Mouse (Mus musculus) left cerebral cortex, postnatal 10 days (tissue): ENCODE results near the gene Kcnh6. TPM values are rescaled to one million over a fixed set of nuclear protein-coding genes. Genes with fewer than 3 reads are reported as not detected.
A peak's percentile ranks its signal among the peaks of the same experiment; 100 is the strongest.

ENCODE experiments used
- DNase-seq, 2 experiments: peaks; one replicate each; pipeline ENCODE4 v3.0.0; 2021 to 2022; ENCODE audit warnings: low spot score in 2 of 2, mixed read lengths in 1 of 2; ENCODE audit errors: extremely low spot score in 1 of 2
- intact Hi-C: fragments of 180-260 bp; cut with DNase I; formaldehyde crosslinking; loops from one replicate; pipeline ENCODE4 v1.15.1; 2025
- total RNA-seq, 2 experiments: library from RNA; stranded (reverse); gene quantifications; 2 replicates each; pipeline ENCODE4 v1.2.3; 2021

Kcnh6 gene
- total RNA-seq: 1 to 10 TPM; 1.6 to 1.9 TPM

- DNase-seq: peak in 1 of 2 experiments; percentile 75
- intact Hi-C loops: no loop called here
Observed at GRCm38 (mm10) chr11:106007821-106008220, at the start of gene Kcnh6. Gene Kcnh6 (plus strand): TSS chr11:106008124.

- intact Hi-C loops: no loop called here
Observed at GRCm38 (mm10) chr11:105958566-105958965, 49.4 kb upstream of the Kcnh6 start.

GRCm38 (mm10) chr11:105959355-105959754, 48.6 kb upstream of the Kcnh6 start:
- peak; percentile 48 to 62 for DNase-seq
- intact Hi-C loops: no loop called here

More at GRCm38 (mm10) chr11:105958566-105958965, 49.4 kb upstream of the Kcnh6 start:
- no peak for DNase-seq

GRCm38 (mm10) chr11:105964691-105965090, 43.2 kb upstream of the Kcnh6 start:
- no peak for DNase-seq
- intact Hi-C loops: no loop called here

GRCm38 (mm10) chr11:105966288-105966687, 41.6 kb upstream of the Kcnh6 start:
- DNase-seq: no peak
- intact Hi-C loops: no loop called here

- DNase-seq: peak in 1 of 2 experiments; percentile 64
- intact Hi-C loops: no loop called here
Observed at GRCm38 (mm10) chr11:105967741-105968574, 40.0 kb upstream of the Kcnh6 start, which contains the start of gene Ace. Gene Ace (plus strand): TSS chr11:105967945.

GRCm38 (mm10) chr11:105968948-105969347, 39.0 kb upstream of the Kcnh6 start:
- DNase-seq: no peak
- intact Hi-C loops: no loop called here

- DNase-seq: peak in 1 of 2 experiments; percentile 63
- intact Hi-C loops: no loop called here
Observed at GRCm38 (mm10) chr11:105969516-105969915, 38.4 kb upstream of the Kcnh6 start.

GRCm38 (mm10) chr11:105974593-105974992, 33.3 kb upstream of the Kcnh6 start:
- intact Hi-C loops: no loop called here
- DNase-seq: no peak

GRCm38 (mm10) chr11:105975050-105975449, 32.9 kb upstream of the Kcnh6 start:
- no peak for DNase-seq
- intact Hi-C loops: no loop called here

GRCm38 (mm10) chr11:105975636-105976035, 32.3 kb upstream of the Kcnh6 start:
- intact Hi-C loops: no loop called here
- no peak for DNase-seq

GRCm38 (mm10) chr11:105978232-105978631, 29.7 kb upstream of the Kcnh6 start:
- intact Hi-C loops: no loop called here
- no peak for DNase-seq

- no peak for DNase-seq
- intact Hi-C loops: no loop called here
Observed at GRCm38 (mm10) chr11:105978634-105979033, 29.3 kb upstream of the Kcnh6 start.

- intact Hi-C loops: no loop called here
- no peak for DNase-seq
Observed at GRCm38 (mm10) chr11:105984452-105984851, 23.5 kb upstream of the Kcnh6 start.

GRCm38 (mm10) chr11:105987446-105987845, 20.5 kb upstream of the Kcnh6 start:
- no peak for DNase-seq
- intact Hi-C loops: no loop called here

- intact Hi-C loops: no loop called here
- no peak for DNase-seq
Observed at GRCm38 (mm10) chr11:105989446-105989845, 18.5 kb upstream of the Kcnh6 start.

GRCm38 (mm10) chr11:105990231-105990630, 17.7 kb upstream of the Kcnh6 start:
- intact Hi-C loops: no loop called here
- no peak for DNase-seq

- intact Hi-C loops: no loop called here
- DNase-seq: no peak
Observed at GRCm38 (mm10) chr11:105994375-105994774, 13.5 kb upstream of the Kcnh6 start, which contains the start of gene Ace3. Gene Ace3 (plus strand): TSS chr11:105994675.

GRCm38 (mm10) chr11:106000062-106000461, 7.9 kb upstream of the Kcnh6 start:
- intact Hi-C loops: loop anchor here (2.0 kb wide), 1 partner anchor 77 kb away; no protein-coding TSS in a partner anchor
- DNase-seq: no peak

- intact Hi-C loops: loop anchor here (2.0 kb wide), 1 partner anchor 75 kb away; no protein-coding TSS in a partner anchor
Observed at GRCm38 (mm10) chr11:106001718-106002117, 6.2 kb upstream of the Kcnh6 start.

More at GRCm38 (mm10) chr11:106001718-106002117, 6.2 kb upstream of the Kcnh6 start:
- DNase-seq: no peak
